Mouse (Mus musculus) kidney, adult 2 months (tissue): ENCODE data around the gene Pik3c2b.
A peak's percentile ranks its signal among the peaks of the same experiment; 100 is the strongest.

Experiments
- CTCF ChIP-seq: fragments of 200-500 bp; conservative IDR thresholded peaks from 2 replicates; pipeline ENCODE4 v1.5.1; 2011; ENCODE audit warnings: low read depth, mild to moderate bottlenecking, control low read depth, low read length, moderate library complexity, mixed read lengths; ENCODE audit not compliant: insufficient read depth, insufficient read length
- POLR2A ChIP-seq: fragments of 200-500 bp; IDR thresholded peaks from one replicate; pipeline ENCODE4 v1.6.1; 2011; ENCODE audit warnings: low read depth, low read length, control low read depth

- no peak for TF ChIP-seq POLR2A
- TF ChIP-seq CTCF = peak; percentile 82
Measured at GRCm38 (mm10) chr1:133100980-133101798, 55.7 kb downstream of the Pik3c2b start.
